Mouse (Mus musculus): ENCODE data around the gene Gm20388.

GRCm38 (mm10) chr8:123333864-123334263 lies 3423.2 kb downstream of the Gm20388 start:
- TF ChIP-seq CTCF (IDR thresholded peaks at IDR 0.05; ENCODE audit: low read depth) = no peak
- TF ChIP-seq EP300 (IDR thresholded peaks at IDR 0.05; ENCODE audit: low read depth) = no peak
